18 mouse cellular contexts compared by ENCODE assay signal in genomic region chr9:87079511-87079910, GRCm38 (mm10). TPM values are rescaled to one million over a fixed set of nuclear protein-coding genes. Genes with fewer than 3 reads are reported as not detected.
A peak's percentile ranks its signal among the peaks of the same experiment; 100 is the strongest.
DNase-seq lines count a peak whose midpoint lies in the region; TF ChIP-seq lines count a peak whose summit lies in the region.
"Had no signal": no experiment of that assay in that cellular context is flagged by ENCODE, and none has a peak within 500 bp of the region (broad histone marks: within the 10 kb centered on the region; RNA-seq: fewer than 3 reads in every experiment).

No protein-coding gene starts in this region.

- no peak overlapping the region for H3K27ac ChIP-seq in gastrocnemius, adult 2 months
- H3K27ac ChIP-seq: embryonic facial prominence, embryonic 12.5 days; embryonic facial prominence, embryonic 15.5 days; heart, embryonic 15.5 days; hindbrain, embryonic 15.5 days had no signal

- intact Hi-C loops in gastrocnemius, adult 2 months (cut with DNase I), result no loop called here
- intact Hi-C loops in heart, postnatal 25 days (cut with DNase I), result no loop called here

- TF ChIP-seq CTCF in gastrocnemius, adult 2 months (IDR thresholded peaks at IDR 0.05), result no peak

- no peak overlapping the region for H3K4me3 ChIP-seq in gastrocnemius, adult 2 months
- H3K4me3 ChIP-seq: embryonic facial prominence, embryonic 12.5 days; embryonic facial prominence, embryonic 15.5 days; heart, embryonic 12.5 days; heart, embryonic 15.5 days; hindbrain, embryonic 15.5 days had no signal

- peak; percentile 49 for DNase-seq in adrenal gland, adult 2 months
- no peak for DNase-seq in adrenal gland, postnatal 4 days (ENCODE audit: low spot score in 2 of 2)
- peak; percentile 45 for DNase-seq in gastrocnemius, adult 2 months
- no peak for DNase-seq in gastrocnemius, adult 8-10 months (ENCODE audit: low spot score in 2 of 2)
- peak; percentile 89 for DNase-seq in heart, adult 11 months
- no peak for DNase-seq in heart, postnatal 25 days (ENCODE audit: low spot score)
- DNase-seq: cerebellum, adult 11 months; cerebellum, adult 2 months; cerebellum, adult 9-11 months; cerebellum, postnatal 25 days; forebrain, postnatal 0 days; heart, postnatal 4 days; kidney, adult 2 months had no signal

RNA-seq across cellular contexts. Expression of gene Cyb5r4, which starts 57.7 kb away (rescaled TPM):
- total RNA-seq in adrenal gland, adult 2 months (2021), result 10 to 100 TPM; 37.3 to 42.1 TPM
- polyA plus RNA-seq in adrenal gland, adult 2 months (2012; rRNA removed), result 11.2 and 11.5 TPM in 2 replicates
- 10 to 100 TPM; 40.9 to 41.4 TPM for total RNA-seq in adrenal gland, postnatal 4 days (2021)
- 10 to 100 TPM; 26.2 to 33.6 TPM for total RNA-seq in gastrocnemius, adult 2 months (2021)
- 10 to 100 TPM; 25.2 to 40.3 (median 27.0) TPM for total RNA-seq in gastrocnemius, adult 8-10 months (2022)
- 10 to 100 TPM; 25.6 to 28.7 TPM for total RNA-seq in heart, postnatal 25 days (2021)

Comparison
In these comparisons a context has a peak if more than half of its experiments do, and no peak if none do; other contexts are left out.
1. DNase-seq: peak in adrenal gland, adult 2 months (single experiment), gastrocnemius, adult 2 months (single experiment) and heart, adult 11 months (single experiment); none in adrenal gland, postnatal 4 days (0 of 2), gastrocnemius, adult 8-10 months (0 of 2) and heart, postnatal 25 days (single experiment).